Mouse (Mus musculus) brown adipose tissue, adult 24 weeks (tissue): ENCODE results near the gene Foxred2. TPM values are rescaled to one million over a fixed set of nuclear protein-coding genes. Genes with fewer than 3 reads are reported as not detected.

Source experiments
- H3K27ac ChIP-seq: fragments of 200-500 bp; replicated peaks from 2 replicates; pipeline ENCODE4 v1.5.1; 2012; ENCODE audit warnings: low read depth, mild to moderate bottlenecking, low read length
- H3K4me1 ChIP-seq: fragments of 200-500 bp; 2 replicates; pipeline ENCODE4 v1.6.1; 2012; ENCODE audit warnings: low read length, mixed read lengths; ENCODE audit not compliant: control insufficient read depth, insufficient read depth, insufficient read length
- H3K4me3 ChIP-seq: fragments of 200-500 bp; 2 replicates; pipeline ENCODE4 v1.5.1; 2012; ENCODE audit warnings: low read depth, mild to moderate bottlenecking, low read length, moderate library complexity; ENCODE audit not compliant: insufficient read depth
- polyA plus RNA-seq: library from polyadenylated mRNA; stranded (reverse); fragments of >200 nt; gene quantifications from 2 replicates; pipeline ENCODE4 v1.2.4, GENCODE M21; 2012; ENCODE audit not compliant: missing spikeins, insufficient read depth, insufficient read length

The Foxred2 gene
- polyA plus RNA-seq, 1 experiment, result 0.67 TPM

DNA sequence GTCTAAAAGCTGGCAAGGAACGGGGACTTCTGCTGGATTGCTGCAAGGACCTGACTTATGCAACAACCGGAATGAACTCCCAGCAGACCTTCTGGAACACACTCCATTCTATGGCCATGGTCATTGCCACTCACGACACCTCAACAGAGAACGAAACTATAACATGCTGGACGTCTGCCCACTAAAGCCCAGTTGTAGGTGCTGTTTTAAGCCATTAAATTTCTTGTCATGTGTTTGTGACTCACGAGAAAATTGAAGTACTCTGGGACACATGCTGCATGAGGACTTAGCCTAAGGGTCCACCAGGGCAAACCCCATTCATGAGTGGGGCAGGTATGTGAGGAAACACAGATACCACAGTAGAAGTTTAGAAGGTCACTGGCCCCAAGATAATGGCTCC lies 4.2 kb upstream of the Foxred2 start:
- Histone ChIP-seq H3K27ac (no peak overlapping the region), H3K4me3 (no peak overlapping the region), H3K4me1 (peaks cover 2% of the 10 kb centered on the region; the same call in 1 of the 2 replicates)

DNA sequence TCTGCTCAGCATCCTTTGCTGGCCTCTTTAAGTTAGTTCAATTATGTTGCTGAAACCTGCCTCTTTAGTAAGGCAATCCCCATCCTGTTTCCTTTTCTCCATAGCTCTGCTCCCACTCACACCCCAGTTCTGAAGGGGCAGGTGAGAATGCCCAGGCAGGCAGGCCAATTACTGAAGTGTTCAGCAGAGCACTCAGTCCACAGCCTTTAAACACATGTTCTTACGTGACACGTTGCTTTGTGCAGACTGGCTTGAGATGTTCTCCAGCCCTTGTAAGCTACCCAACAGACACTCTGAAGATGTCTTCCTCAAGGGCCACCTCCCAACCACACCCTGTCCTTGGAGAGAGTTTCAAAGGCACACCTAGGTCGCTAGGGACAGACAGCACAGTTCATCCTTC lies 1.5 kb upstream of the Foxred2 start:
- H3K4me1 ChIP-seq, result peaks cover 5% of the 10 kb centered on the region; the same call in 1 of the 2 replicates
- H3K4me3 ChIP-seq, result no peak overlapping the region

DNA sequence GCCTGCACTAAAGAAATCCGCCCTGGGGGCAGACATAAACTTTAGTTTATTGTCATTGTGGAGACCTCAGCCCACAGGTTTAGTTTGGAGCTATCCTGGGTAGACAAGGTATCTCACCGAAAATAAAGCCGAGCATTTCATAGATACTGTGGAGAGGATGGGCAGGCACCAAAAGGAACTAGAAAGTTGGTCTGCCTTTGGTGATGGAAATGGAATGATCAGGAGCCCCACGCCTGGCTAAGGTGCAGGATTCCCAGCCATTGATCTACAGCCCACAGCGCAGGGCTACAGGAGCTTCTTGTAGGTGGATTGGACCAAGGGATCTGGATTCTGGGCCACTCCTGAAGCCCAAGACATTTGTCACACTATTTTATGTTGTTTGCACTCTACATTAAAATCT lies 1.1 kb upstream of the Foxred2 start:
- Histone ChIP-seq H3K4me3 (no peak overlapping the region), H3K27ac (no peak overlapping the region), H3K4me1 (peaks cover 5% of the 10 kb centered on the region; the same call in 1 of the 2 replicates)

More for the DNA sequence above, 1.5 kb upstream of the Foxred2 start:
- no peak overlapping the region for H3K27ac ChIP-seq

DNA sequence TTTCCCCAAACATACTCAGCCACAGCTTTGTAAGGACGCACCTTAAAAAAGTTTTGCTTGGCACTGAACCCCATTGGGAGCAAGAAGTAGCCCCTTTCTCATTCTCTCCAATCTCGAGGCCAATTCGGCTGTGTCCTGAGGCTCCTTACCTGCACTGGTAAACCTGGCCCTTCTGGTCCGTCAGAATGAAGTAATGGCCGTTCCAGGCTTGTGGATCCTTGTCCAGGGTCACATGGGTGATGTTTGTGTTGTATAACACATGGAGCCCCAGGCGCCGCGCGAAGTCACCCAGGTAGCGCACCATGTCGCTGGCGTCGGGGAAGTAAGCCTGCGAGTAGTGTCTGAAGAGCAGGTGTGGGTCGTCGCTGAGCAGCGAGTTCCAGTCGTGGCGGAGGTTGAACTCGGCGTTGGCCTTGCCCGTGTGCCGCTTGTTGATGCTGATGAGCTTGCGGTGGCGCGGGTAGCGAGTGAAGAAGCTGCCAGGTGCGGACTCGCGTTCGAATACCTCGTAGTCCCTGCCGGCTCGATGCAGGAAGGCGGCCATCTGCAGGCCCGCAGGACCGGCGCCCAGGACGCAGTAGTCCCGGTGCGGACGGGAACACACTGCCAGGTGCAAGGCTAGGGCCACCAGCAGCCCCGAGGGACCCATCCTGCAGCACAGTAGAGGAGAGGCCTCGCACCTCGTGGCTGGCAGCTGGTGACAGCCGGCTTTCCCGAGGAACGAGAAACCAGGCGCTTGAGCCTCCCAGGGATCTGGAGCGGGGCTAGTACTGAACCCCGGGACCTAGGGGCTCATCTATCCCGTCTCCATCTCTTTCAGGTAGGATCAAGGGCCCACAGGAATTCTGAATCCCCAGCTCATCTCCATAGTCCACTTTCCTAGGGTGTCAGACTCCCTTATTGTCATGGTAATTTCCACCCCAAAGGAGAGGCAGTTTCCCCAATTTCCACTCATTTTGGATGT lies 800 bp downstream of the Foxred2 start:
- no peak overlapping the region for H3K27ac ChIP-seq

DNA sequence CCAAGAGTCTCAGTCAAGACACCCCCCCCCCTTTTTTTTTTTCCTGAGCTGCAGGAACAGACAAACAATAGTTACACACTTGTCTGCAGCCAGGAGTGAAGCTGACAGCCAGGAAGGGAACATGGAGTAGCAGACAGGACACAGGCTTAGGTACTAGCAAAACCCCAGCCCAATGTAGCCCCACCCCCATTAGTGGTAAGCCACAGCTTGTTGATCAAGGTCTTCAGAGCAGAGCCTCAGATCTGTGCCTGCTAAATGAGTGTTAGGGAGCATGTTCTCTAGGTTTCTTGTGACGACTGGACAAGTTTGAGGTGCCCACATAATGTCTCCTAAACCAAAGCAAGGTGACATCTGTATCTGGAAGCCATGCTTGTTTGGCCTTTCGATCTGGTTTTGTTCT lies 2.2 kb downstream of the Foxred2 start:
- Histone ChIP-seq H3K4me1 (peaks cover 5% of the 10 kb centered on the region; the same call in 1 of the 2 replicates), H3K27ac (no peak overlapping the region), H3K4me3 (no peak overlapping the region)

More for the DNA sequence above, 800 bp downstream of the Foxred2 start:
- Histone ChIP-seq H3K4me3 (peak overlapping the region; percentile 59), H3K4me1 (peaks cover 5% of the 10 kb centered on the region; the same call in 1 of the 2 replicates)

DNA sequence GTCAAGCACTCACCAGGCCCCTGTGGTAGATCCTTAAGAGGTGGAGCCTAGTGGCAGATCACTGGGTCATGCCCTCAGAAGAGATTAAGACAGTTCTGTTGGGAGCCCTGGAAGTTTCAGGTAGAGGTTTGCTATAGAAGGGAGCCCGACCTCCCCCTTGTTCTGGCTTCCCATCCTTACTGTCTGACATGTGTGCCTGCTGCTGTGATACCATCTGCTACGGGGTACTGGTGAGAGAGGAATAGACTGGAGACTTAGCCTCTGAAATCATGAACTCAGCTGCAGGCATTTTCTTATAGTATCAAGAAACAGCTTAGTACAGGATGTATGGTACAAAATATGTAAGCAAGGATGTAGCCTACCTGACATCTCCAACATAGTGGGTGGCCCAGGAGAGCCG lies 3.6 kb downstream of the Foxred2 start:
- H3K27ac ChIP-seq, result no peak overlapping the region
- peaks cover 5% of the 10 kb centered on the region; the same call in 1 of the 2 replicates for H3K4me1 ChIP-seq
- no peak overlapping the region for H3K4me3 ChIP-seq

DNA sequence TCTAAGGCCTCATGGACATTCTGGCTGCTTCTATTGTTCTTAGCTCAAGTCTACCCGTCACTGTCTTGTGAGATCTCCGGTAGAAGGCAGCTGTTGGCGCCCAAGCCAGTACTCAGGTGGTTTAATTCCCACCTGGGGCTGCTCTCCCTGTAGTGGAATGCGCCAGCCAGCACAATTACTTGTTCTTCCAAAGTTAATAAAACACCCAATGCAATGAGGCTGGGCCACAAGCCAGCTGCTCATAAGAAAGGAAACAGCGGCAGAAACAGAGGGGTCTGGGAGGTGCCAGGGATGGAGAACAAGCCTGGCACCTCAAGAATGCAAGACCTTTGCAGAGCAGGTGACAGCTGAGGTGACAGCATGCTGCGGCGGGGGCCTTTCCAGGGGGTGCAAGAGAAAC lies 7.5 kb downstream of the Foxred2 start:
- no peak overlapping the region for H3K4me3 ChIP-seq
- no peak overlapping the region for H3K27ac ChIP-seq
- H3K4me1 ChIP-seq, result no peaks in the 10 kb centered on the region

DNA sequence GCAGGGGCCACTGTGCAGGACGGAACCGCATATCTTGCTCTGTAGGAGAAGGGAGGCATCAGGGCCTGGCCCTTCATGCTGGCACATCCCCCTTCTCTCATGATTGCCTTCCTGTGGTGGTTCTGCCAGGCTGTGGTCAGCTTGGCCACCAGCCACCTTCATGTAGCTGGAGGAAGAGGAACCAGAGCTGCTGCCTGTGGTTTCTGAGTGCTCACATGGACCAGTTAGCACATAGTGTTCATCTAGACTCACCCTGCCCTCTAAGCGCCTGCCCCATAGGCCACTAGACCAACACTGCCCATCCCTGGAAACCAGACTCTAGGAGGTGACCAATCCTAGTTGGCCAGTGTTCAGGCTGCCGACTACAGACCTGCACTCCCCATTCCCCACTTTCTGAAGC lies 10.8 kb downstream of the Foxred2 start:
- Histone ChIP-seq H3K4me1 (no peaks in the 10 kb centered on the region), H3K4me3 (no peak overlapping the region), H3K27ac (0 out of 2 replicates have a peak overlapping the region, but pooled peaks have one; percentile 32)

DNA sequence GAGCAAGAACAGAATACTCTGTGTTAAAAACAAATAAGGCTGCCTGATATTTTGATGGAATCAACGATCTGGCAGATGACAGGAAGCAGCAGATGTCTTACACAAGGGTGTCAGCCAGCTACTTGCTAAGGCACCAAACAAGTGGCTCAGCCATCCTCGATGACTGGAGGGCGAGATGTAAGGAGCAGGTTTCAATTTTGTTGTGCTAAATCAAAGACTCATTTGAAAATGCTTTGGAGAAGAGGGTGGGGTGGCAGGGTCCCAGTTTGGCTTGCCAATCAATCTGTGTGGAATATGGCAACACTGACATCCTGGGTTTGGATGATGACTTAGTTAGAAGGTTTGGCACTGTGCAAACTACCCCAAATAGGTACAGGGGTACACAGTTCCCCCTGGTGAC lies 15.0 kb downstream of the Foxred2 start:
- Histone ChIP-seq H3K4me1 (no peaks in the 10 kb centered on the region), H3K4me3 (no peak overlapping the region), H3K27ac (no peak overlapping the region)

DNA sequence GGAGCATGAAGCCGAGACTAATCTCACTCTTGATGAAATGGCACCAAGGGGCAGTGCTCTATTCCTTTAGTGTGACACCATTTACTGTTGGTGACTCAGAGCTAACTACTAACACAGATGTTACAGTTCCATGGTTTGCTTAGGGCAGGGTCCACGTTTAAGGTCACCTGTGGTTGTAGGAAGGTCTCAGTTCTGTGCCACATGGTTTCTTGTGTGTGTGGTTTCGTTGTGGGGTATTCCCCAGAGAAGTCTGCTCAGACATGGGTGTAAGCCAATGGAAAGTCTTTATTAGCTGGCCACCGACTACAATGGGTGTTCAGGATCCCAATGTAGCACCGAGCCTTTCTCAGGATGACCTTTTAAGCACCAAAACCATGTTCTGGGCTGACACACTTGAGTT lies 18.0 kb downstream of the Foxred2 start:
- no peaks in the 10 kb centered on the region for H3K4me1 ChIP-seq
- no peak overlapping the region for H3K27ac ChIP-seq
- H3K4me3 ChIP-seq, result no peak overlapping the region

DNA sequence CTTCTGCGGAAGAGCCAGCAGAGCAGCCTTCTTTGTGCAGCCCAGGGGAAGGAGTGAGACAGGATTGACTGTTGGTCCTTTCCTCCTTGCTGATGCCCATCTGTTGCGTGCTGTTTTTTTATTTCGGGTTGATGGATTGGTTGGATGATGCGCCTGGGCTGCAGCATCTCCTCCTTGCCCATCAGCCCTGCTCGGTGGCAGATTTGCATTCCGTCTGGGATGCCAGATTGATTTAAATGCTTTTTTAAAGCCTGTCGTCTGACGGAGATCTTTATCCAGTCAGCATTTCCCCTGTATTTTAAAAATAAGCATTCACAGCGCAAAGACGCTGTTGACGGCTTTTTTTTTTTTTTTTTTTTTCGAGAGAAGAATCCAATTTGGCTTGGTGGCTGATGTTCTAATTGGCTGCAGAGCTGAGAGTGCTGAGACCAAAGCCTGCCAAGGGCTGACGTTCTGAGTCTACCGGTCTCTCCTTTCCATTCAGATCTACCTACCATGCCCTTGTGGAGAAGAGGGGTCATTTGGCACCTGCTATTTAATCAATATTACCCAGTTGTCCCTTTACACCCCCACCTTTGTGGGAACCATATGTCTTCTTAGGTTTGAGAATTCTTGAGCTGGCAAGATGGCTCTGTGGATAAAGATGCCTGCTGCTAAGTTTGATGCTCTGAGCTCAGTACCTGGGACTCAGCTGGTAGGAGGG lies 20.7 kb downstream of the Foxred2 start:
- Histone ChIP-seq H3K4me1 (no peaks in the 10 kb centered on the region), H3K4me3 (no peak overlapping the region), H3K27ac (no peak overlapping the region)

DNA sequence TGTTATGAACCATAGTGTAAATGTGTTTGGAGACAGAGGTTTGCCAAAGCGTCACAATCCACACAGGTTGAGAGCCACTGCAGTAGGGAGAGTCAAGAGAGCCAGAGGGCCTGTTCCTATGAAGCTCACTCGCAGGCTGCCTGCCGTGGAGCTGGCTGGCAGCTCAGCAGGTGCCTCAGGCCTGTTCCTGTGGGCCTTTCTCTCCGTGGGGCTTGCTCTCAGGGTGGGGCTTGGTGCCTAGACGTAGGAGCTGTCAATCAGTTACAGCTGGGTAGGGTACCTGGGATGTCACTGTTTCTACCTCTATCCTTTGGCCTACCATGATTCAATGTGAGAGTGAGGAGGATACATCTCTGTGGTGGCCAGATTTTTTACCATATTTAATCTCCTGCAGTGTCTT lies 21.6 kb downstream of the Foxred2 start:
- H3K27ac ChIP-seq, result no peak overlapping the region
- no peak overlapping the region for H3K4me3 ChIP-seq
- H3K4me1 ChIP-seq, result no peaks in the 10 kb centered on the region

DNA sequence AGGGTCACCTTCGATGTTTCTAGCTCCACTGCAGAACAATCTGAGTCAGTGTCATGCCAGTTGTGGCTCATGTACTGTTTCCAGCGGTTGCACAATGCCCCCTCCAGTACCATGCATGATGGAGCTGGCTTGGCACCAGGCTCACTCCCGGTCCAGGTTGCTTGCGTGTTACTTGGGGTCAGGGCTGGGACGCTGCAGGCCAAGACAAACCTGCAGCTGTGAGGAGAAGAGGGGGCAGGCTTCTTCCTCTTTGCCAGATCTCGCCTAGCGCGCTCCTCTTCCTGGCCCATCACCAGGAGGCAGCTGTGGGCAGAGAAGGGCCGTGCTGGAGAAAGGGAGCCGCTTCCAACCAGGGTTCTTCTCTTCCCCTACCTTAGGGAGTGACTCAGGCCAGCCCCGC lies 22.2 kb downstream of the Foxred2 start:
- no peak overlapping the region for H3K4me3 ChIP-seq
- no peaks in the 10 kb centered on the region for H3K4me1 ChIP-seq
- no peak overlapping the region for H3K27ac ChIP-seq

DNA sequence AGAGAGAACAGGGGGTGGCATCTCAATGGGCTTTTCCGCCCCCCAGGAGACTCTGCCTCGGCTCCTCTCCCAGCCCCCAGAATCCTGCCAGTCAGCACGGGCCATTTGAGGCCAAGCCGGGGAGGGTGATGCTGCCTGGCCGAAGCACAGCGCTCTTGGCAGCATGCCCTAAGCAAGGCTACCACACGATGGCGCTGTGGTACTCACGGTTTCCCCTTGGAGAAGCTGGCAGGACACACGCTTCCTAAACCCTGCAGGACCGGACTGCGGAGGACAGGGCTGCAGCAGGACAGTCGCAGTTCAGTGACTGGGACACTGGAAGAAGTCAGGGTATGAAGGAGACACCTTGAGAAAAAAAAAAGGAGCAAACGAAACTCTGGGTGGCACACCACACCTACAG lies 22.8 kb downstream of the Foxred2 start:
- no peaks in the 10 kb centered on the region for H3K4me1 ChIP-seq
- no peak overlapping the region for H3K27ac ChIP-seq
- H3K4me3 ChIP-seq, result no peak overlapping the region

DNA sequence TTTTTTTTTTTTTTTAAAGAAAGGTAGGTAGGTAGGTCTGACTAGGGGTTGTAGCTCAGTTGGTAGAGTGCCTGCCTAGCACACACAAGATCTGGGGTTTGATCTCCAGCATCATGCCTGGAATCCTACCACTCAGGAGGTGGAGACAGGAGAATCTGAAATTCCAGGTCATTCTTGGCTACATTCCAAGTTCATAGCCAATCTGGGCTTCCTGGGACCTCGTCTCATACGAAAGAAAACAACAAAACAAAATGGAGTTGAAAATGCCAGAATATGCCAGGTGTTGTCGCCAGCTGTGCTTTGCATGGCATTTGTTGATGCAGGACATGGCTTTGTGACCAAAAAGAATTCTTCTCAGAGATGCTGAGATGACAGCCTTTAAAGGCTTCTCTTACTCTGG lies 23.3 kb downstream of the Foxred2 start:
- Histone ChIP-seq H3K27ac (0 out of 2 replicates have a peak overlapping the region, but pooled peaks have one; percentile 1), H3K4me3 (no peak overlapping the region), H3K4me1 (no peaks in the 10 kb centered on the region)
